Mouse (Mus musculus) G1E (cell line): ENCODE measurements at regions not wholly inside any gene's neighbourhood (a gene's known extent, or its start where the extent isn't known, plus 50 kb on each side); places are given as distances from the start of the nearest gene placed in this dataset.

Experiments used
- GATA1 ChIP-seq: IDR thresholded peaks from 2 replicates; pipeline ENCODE4 v1.6.1; 2012; ENCODE audit warnings: borderline replicate concordance, low read length, inconsistent platforms, mixed read lengths
- POLR2AphosphoS5 ChIP-seq: IDR thresholded peaks from 2 replicates; pipeline ENCODE4 v1.6.1; 2012; ENCODE audit warnings: low read depth, low read length, inconsistent platforms; ENCODE audit not compliant: insufficient replicate concordance

DNA sequence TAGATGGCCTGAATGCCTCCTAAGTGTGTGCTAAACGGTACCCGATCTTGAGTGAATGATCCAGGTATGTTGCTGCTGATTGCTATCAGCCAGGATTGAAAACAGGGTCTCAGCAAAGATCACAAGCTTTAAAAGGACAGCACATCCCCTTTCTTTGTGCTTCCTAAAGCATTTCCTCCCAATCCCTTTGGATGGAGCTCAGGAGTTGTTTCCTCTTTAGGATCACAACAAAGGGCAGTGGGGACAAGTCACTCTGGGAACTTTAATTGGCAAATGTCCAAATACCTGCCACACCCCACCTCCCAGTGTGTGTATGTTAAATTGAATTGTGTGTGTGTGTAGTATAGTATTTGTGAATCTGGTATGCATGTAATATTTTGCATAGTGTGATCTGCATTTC lies 283.5 kb upstream of the Gm12728 start:
- TF ChIP-seq GATA1 (no peak), POLR2AphosphoS5 (no peak)
